Comparison of ENCODE assay signal across 21 mouse cellular contexts in the genomic region with DNA sequence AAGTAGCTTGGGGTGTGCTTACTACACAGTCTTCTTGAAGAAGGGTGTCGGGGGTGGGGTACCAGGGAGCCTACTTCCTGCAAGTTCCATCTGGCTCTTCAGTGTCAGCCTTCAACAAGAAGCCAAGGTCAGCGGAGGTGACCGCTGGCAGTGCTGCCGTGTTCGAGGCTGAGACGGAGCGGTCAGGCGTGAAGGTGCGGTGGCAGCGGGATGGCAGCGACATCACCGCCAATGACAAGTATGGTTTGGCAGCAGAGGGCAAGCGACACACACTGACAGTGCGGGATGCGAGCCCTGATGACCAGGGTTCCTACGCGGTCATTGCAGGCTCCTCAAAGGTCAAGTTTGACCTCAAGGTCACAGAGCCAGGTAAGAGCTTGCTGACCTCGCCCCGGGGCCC. TPM values are rescaled to one million over a fixed set of nuclear protein-coding genes. Genes with fewer than 3 reads are reported as not detected.
DNase-seq lines count a peak whose midpoint lies in the region; ATAC-seq and TF ChIP-seq lines count a peak whose summit lies in the region.
"Had no signal": no experiment of that assay in that cellular context is flagged by ENCODE, and none has a peak within 500 bp of the region (broad histone marks: within the 10 kb centered on the region; RNA-seq: fewer than 3 reads in every experiment).

No protein-coding gene starts in this region.

- no peak for TF ChIP-seq CTCF in cerebellum, adult 2 months (IDR thresholded peaks at IDR 0.05; ENCODE audit: borderline replicate concordance, insufficient read depth, low read depth, low read length)

- ATAC-seq in heart, embryonic 13.5 days (ENCODE audit: extremely low read depth, insufficient number of reproducible peaks, low FRiP score, low TSS enrichment): no peak
- peak; percentile 37; the same call in 1 of the 2 replicates for ATAC-seq in cerebellum, adult (ENCODE audit: insufficient number of reproducible peaks, low FRiP score, low TSS enrichment)
- ATAC-seq in heart, embryonic 16.5 days (replicated peaks; ENCODE audit: extremely low read depth, insufficient read depth, low FRiP score): no peak

- peaks cover 57% of the 10 kb centered on the region for H3K4me1 ChIP-seq in heart, embryonic 13.5 days
- H3K4me1 ChIP-seq in cerebellum, adult 2 months (ENCODE audit: control insufficient read depth, insufficient read depth, low read length): peaks cover 63% of the 10 kb centered on the region
- H3K4me1 ChIP-seq in heart, embryonic 16.5 days (ENCODE audit: control insufficient read depth, insufficient read depth, low read length): peaks cover 30% of the 10 kb centered on the region

- H3K27me3 ChIP-seq in heart, embryonic 13.5 days (replicated peaks): no peaks in the 10 kb centered on the region
- H3K27me3 ChIP-seq in cerebellum, adult 2 months (ENCODE audit: control insufficient read depth, insufficient read depth, low read length): no peaks in the 10 kb centered on the region
- no peaks in the 10 kb centered on the region for H3K27me3 ChIP-seq in heart, embryonic 16.5 days (ENCODE audit: control insufficient read depth, insufficient read depth, low read length)
- H3K27me3 ChIP-seq: embryonic facial prominence, embryonic 15.5 days had no signal

- H3K36me3 ChIP-seq in heart, embryonic 13.5 days: peaks cover 50% of the 10 kb centered on the region
- H3K36me3 ChIP-seq in heart, embryonic 16.5 days (ENCODE audit: control insufficient read depth, insufficient read depth): peaks cover 11% of the 10 kb centered on the region
- H3K36me3 ChIP-seq: embryonic facial prominence, embryonic 15.5 days; forebrain, embryonic 10.5 days; hindbrain, embryonic 12.5 days; kidney, embryonic 15.5 days; limb, embryonic 15.5 days; midbrain, embryonic 10.5 days; neural tube, embryonic 12.5 days had no signal

- 46% methylated on average over 19 of the region's 19 CpGs for WGBS in heart, embryonic 13.5 days
- 9% methylated on average over 19 of the region's 19 CpGs for WGBS in cerebellum, adult 2 months
- WGBS in heart, embryonic 16.5 days: 54% methylated on average over 19 of the region's 19 CpGs

- no peaks in the 10 kb centered on the region for H3K9me3 ChIP-seq in heart, embryonic 13.5 days
- no peaks in the 10 kb centered on the region for H3K9me3 ChIP-seq in heart, embryonic 16.5 days (replicated peaks; ENCODE audit: control insufficient read depth, low read length)
- H3K9me3 ChIP-seq: embryonic facial prominence, embryonic 15.5 days; forebrain, embryonic 10.5 days; hindbrain, embryonic 12.5 days; kidney, embryonic 15.5 days; limb, embryonic 15.5 days; midbrain, embryonic 10.5 days; neural tube, embryonic 12.5 days had no signal

- peak overlapping the region; percentile 75 for H3K4me3 ChIP-seq in heart, embryonic 13.5 days
- H3K4me3 ChIP-seq in cerebellum, adult 2 months (replicated peaks; ENCODE audit: insufficient read depth, low read depth, low read length): peak overlapping the region; percentile 6
- peak overlapping the region; percentile 60 for H3K4me3 ChIP-seq in heart, embryonic 16.5 days (ENCODE audit: low read length)
- H3K4me3 ChIP-seq: embryonic facial prominence, embryonic 15.5 days; forebrain, embryonic 10.5 days; hindbrain, embryonic 12.5 days; kidney, embryonic 15.5 days; limb, embryonic 15.5 days; midbrain, embryonic 10.5 days; neural tube, embryonic 12.5 days had no signal

- H3K27ac ChIP-seq in heart, embryonic 13.5 days (replicated peaks): peak overlapping the region; percentile 98
- H3K27ac ChIP-seq in cerebellum, adult 2 months (ENCODE audit: insufficient read depth, low read length): peak overlapping the region; percentile 94
- peak overlapping the region; percentile 98 for H3K27ac ChIP-seq in heart, embryonic 16.5 days (ENCODE audit: low read length)
- H3K27ac ChIP-seq: embryonic facial prominence, embryonic 15.5 days; forebrain, embryonic 10.5 days; hindbrain, embryonic 12.5 days; kidney, embryonic 15.5 days; limb, embryonic 15.5 days; midbrain, embryonic 10.5 days; neural tube, embryonic 12.5 days had no signal

- H3K4me2 ChIP-seq in heart, embryonic 13.5 days: peak overlapping the region; percentile 81
- H3K4me2 ChIP-seq in heart, embryonic 16.5 days (ENCODE audit: low read depth, low read length): peak overlapping the region; percentile 83
- H3K4me2 ChIP-seq: embryonic facial prominence, embryonic 15.5 days; hindbrain, embryonic 12.5 days; kidney, embryonic 15.5 days; limb, embryonic 15.5 days; neural tube, embryonic 12.5 days had no signal

- DNase-seq in heart, adult 18-20 months: no peak
- DNase-seq in cerebellum, adult 2 months: peak; percentile 89 to 92
- DNase-seq in urinary bladder, postnatal 25 days (ENCODE audit: low spot score): no peak
- no peak for DNase-seq in neural tube, embryonic 10.5 days (ENCODE audit: extremely low spot score, low spot score)
- DNase-seq: adrenal gland, postnatal 10 days; embryo, embryonic 11 days; gastrocnemius, postnatal 10 days; lung, postnatal 14 days; thymus, adult 18-20 months had no signal

- TF ChIP-seq POLR2A in cerebellum, adult 2 months (IDR thresholded peaks at IDR 0.05; ENCODE audit: borderline replicate concordance, insufficient read depth, low read length): no peak; the same call in 1 of the 2 replicates

- peak overlapping the region; percentile 95 for H3K9ac ChIP-seq in heart, embryonic 13.5 days
- H3K9ac ChIP-seq in heart, embryonic 16.5 days (ENCODE audit: low read length): peak overlapping the region; percentile 77
- H3K9ac ChIP-seq: embryonic facial prominence, embryonic 15.5 days; hindbrain, embryonic 12.5 days; kidney, embryonic 15.5 days; limb, embryonic 15.5 days; neural tube, embryonic 12.5 days had no signal

RNA-seq across cellular contexts. Expression of a gene that starts 1.1 kb away (rescaled TPM):
- polyA plus RNA-seq in heart, embryonic 13.5 days (2015; fragmentation: Nextera tagmentation; extraction: Ambion mirVana): 806 and 882 TPM in 2 replicates
- 1,000 to 10,000 TPM; 1,572 to 1,905 TPM for total RNA-seq in heart, adult 18-20 months (2021)
- 39.6 and 51.4 TPM in 2 replicates for polyA plus RNA-seq in cerebellum, adult 2 months (2012; rRNA removed)
- 1,022 and 1,203 TPM in 2 replicates for polyA plus RNA-seq in heart, embryonic 16.5 days (2015; fragmentation: Nextera tagmentation; extraction: Ambion mirVana)
- polyA plus RNA-seq: C2C12; forebrain, embryonic 10.5 days; intestine, embryonic 14.5 days had no signal

RNA-seq across cellular contexts. Expression of a gene that starts 36.9 kb away (rescaled TPM):
- 3.5 and 3.9 TPM in 2 replicates for polyA plus RNA-seq in heart, embryonic 13.5 days (2015; fragmentation: Nextera tagmentation; extraction: Ambion mirVana)
- total RNA-seq in heart, adult 18-20 months (2021): 1 to 10 TPM; 4.0 to 5.0 TPM
- polyA plus RNA-seq in cerebellum, adult 2 months (2012; rRNA removed): 3.3 and 4.1 TPM in 2 replicates
- polyA plus RNA-seq in heart, embryonic 16.5 days (2015; fragmentation: Nextera tagmentation; extraction: Ambion mirVana): 3.6 and 5.2 TPM in 2 replicates
- polyA plus RNA-seq: C2C12 had no signal

RNA-seq across cellular contexts. Expression of a gene that starts 48.8 kb away (rescaled TPM):
- polyA plus RNA-seq in heart, embryonic 13.5 days (2015; fragmentation: Nextera tagmentation; extraction: Ambion mirVana): 45.0 and 55.5 TPM in 2 replicates
- total RNA-seq in heart, adult 18-20 months (2021): 10 to 100 TPM; 20.0 to 26.2 TPM
- 93.3 and 97.7 TPM in 2 replicates for polyA plus RNA-seq in cerebellum, adult 2 months (2012; rRNA removed)
- polyA plus RNA-seq in heart, embryonic 16.5 days (2015; fragmentation: Nextera tagmentation; extraction: Ambion mirVana): 56.9 and 61.3 TPM in 2 replicates

Comparison
In these comparisons a context has a peak if more than half of its experiments do, and no peak if none do; other contexts are left out.
1. H3K4me3 ChIP-seq: peak in every context shown above with its lines; median percentile 75 in heart, embryonic 13.5 days; 60 in heart, embryonic 16.5 days; 6 in cerebellum, adult 2 months.
2. DNase-seq: peak in cerebellum, adult 2 months (2 of 2); none in heart, adult 18-20 months (0 of 2), urinary bladder, postnatal 25 days (single experiment) and neural tube, embryonic 10.5 days (single experiment).
3. RNA of a gene that starts 1.1 kb away (polyA plus RNA-seq): 1,022 to 1,203 TPM in heart, embryonic 16.5 days and 806 to 882 TPM in heart, embryonic 13.5 days; 39.6 to 51.4 TPM in cerebellum, adult 2 months; every median in the first group is over 10 times any median in the second.
4. Peak in every context shown above with its lines, with median percentiles within 50 percentile points of each other: H3K27ac ChIP-seq.